Mouse (Mus musculus): ENCODE measurements at regions not wholly inside any gene's neighbourhood (a gene's known extent, or its start where the extent isn't known, plus 50 kb on each side); places are given as distances from the start of the nearest gene placed in this dataset.

GRCm38 (mm10) chr3:71590840-71591239 is 1376.8 kb downstream of the Sis start:
- H3K9me3 ChIP-seq (ENCODE audit: low read length) = no peaks in the 10 kb centered on the region
- H3K27ac ChIP-seq (ENCODE audit: low read depth, low read length) = no peak overlapping the region
- H3K27me3 ChIP-seq (ENCODE audit: insufficient read depth, low read length) = no peaks in the 10 kb centered on the region
- H3K36me3 ChIP-seq (ENCODE audit: insufficient read depth, low read length) = no peaks in the 10 kb centered on the region
- H3K4me3 ChIP-seq (ENCODE audit: low read depth, low read length) = no peak overlapping the region
- no peaks in the 10 kb centered on the region for H3K4me1 ChIP-seq (ENCODE audit: insufficient read depth, low read length)
- 82% methylated on average over 4 of the region's 4 CpGs for WGBS
- H3K4me2 ChIP-seq (ENCODE audit: low read depth, low read length, poor library complexity, severe bottlenecking) = no peak overlapping the region
- DNase-seq (ENCODE audit: low spot score) = no peak
- no peak for ATAC-seq (ENCODE audit: low FRiP score)
- TF ChIP-seq CTCF (IDR thresholded peaks at IDR 0.05) = no peak
- no peak overlapping the region for H3K9ac ChIP-seq (replicated peaks; ENCODE audit: low read length, poor library complexity, severe bottlenecking)

- H3K27me3 ChIP-seq (ENCODE audit: insufficient read depth, low read length) = no peaks in the 10 kb centered on the region
- no peak overlapping the region for H3K4me3 ChIP-seq (ENCODE audit: low read depth, low read length)
- no peaks in the 10 kb centered on the region for H3K36me3 ChIP-seq (ENCODE audit: insufficient read depth, low read length)
- no peaks in the 10 kb centered on the region for H3K4me1 ChIP-seq (ENCODE audit: insufficient read depth, low read length)
- 91% methylated on average over 3 of the region's 3 CpGs for WGBS
- no peak for TF ChIP-seq CTCF (IDR thresholded peaks at IDR 0.05)
- no peak for DNase-seq (ENCODE audit: low spot score)
- no peak overlapping the region for H3K4me2 ChIP-seq (ENCODE audit: low read depth, low read length, poor library complexity, severe bottlenecking)
- no peak overlapping the region for H3K9ac ChIP-seq (replicated peaks; ENCODE audit: low read length, poor library complexity, severe bottlenecking)
- H3K27ac ChIP-seq (ENCODE audit: low read depth, low read length) = no peak overlapping the region
- no peak for ATAC-seq (ENCODE audit: low FRiP score)
- H3K9me3 ChIP-seq (ENCODE audit: low read length) = no peaks in the 10 kb centered on the region
These were observed 1403.7 kb downstream of the Sis start for GRCm38 (mm10) chr3:71563820-71564418.

- H3K36me3 ChIP-seq (ENCODE audit: insufficient read depth, low read length) = no peaks in the 10 kb centered on the region
- no peaks in the 10 kb centered on the region for H3K4me1 ChIP-seq (ENCODE audit: insufficient read depth, low read length)
- H3K4me2 ChIP-seq (ENCODE audit: low read depth, low read length, poor library complexity, severe bottlenecking) = no peak overlapping the region
- H3K27ac ChIP-seq (ENCODE audit: low read depth, low read length) = no peak overlapping the region
- ATAC-seq (ENCODE audit: low FRiP score) = no peak
- H3K4me3 ChIP-seq (ENCODE audit: low read depth, low read length) = no peak overlapping the region
- H3K27me3 ChIP-seq (ENCODE audit: insufficient read depth, low read length) = no peaks in the 10 kb centered on the region
- DNase-seq (ENCODE audit: low spot score) = no peak
- H3K9ac ChIP-seq (replicated peaks; ENCODE audit: low read length, poor library complexity, severe bottlenecking) = no peak overlapping the region
- 54% methylated on average over 1 of the region's 1 CpGs for WGBS
- no peak for TF ChIP-seq CTCF (IDR thresholded peaks at IDR 0.05)
- H3K9me3 ChIP-seq (ENCODE audit: low read length) = no peaks in the 10 kb centered on the region
These were observed 1404.8 kb downstream of the Sis start for GRCm38 (mm10) chr3:71562901-71563300.

- Histone ChIP-seq H3K27ac (ENCODE audit: low read depth, low read length) (no peak overlapping the region), H3K9me3 (ENCODE audit: low read length) (no peaks in the 10 kb centered on the region), H3K4me1 (ENCODE audit: insufficient read depth, low read length) (no peaks in the 10 kb centered on the region), H3K4me2 (ENCODE audit: low read depth, low read length, poor library complexity, severe bottlenecking) (no peak overlapping the region), H3K9ac (replicated peaks; ENCODE audit: low read length, poor library complexity, severe bottlenecking) (no peak overlapping the region), H3K4me3 (ENCODE audit: low read depth, low read length) (no peak overlapping the region), H3K27me3 (ENCODE audit: insufficient read depth, low read length) (no peaks in the 10 kb centered on the region), H3K36me3 (ENCODE audit: insufficient read depth, low read length) (no peaks in the 10 kb centered on the region)
- WGBS = 71% methylated on average over 1 of the region's 1 CpGs
- DNase-seq (ENCODE audit: low spot score) = no peak
- no peak for ATAC-seq (ENCODE audit: low FRiP score)
- TF ChIP-seq CTCF (IDR thresholded peaks at IDR 0.05) = no peak
These were observed 1421.8 kb downstream of the Sis start for GRCm38 (mm10) chr3:71545821-71546220.

- Histone ChIP-seq H3K36me3 (ENCODE audit: insufficient read depth, low read length) (no peaks in the 10 kb centered on the region), H3K27me3 (ENCODE audit: insufficient read depth, low read length) (no peaks in the 10 kb centered on the region), H3K4me3 (ENCODE audit: low read depth, low read length) (no peak overlapping the region), H3K9me3 (ENCODE audit: low read length) (no peaks in the 10 kb centered on the region), H3K9ac (replicated peaks; ENCODE audit: low read length, poor library complexity, severe bottlenecking) (no peak overlapping the region), H3K4me1 (ENCODE audit: insufficient read depth, low read length) (no peaks in the 10 kb centered on the region), H3K27ac (ENCODE audit: low read depth, low read length) (no peak overlapping the region), H3K4me2 (ENCODE audit: low read depth, low read length, poor library complexity, severe bottlenecking) (no peak overlapping the region)
- ATAC-seq (ENCODE audit: low FRiP score) (no peak), DNase-seq (ENCODE audit: low spot score) (peak; percentile 39)
- no peak for TF ChIP-seq CTCF (IDR thresholded peaks at IDR 0.05)
These were observed 1454.8 kb downstream of the Sis start for GRCm38 (mm10) chr3:71512860-71513259.

All from midbrain, postnatal 0 days (tissue).